Mouse (Mus musculus): ENCODE data around the gene Lzts3.

GRCm38 (mm10) chr2:130657541-130657940 is 14.9 kb upstream of the Lzts3 start:
- TF ChIP-seq CTCF (IDR thresholded peaks at IDR 0.05 in 2 of 3, conservative IDR thresholded peaks at IDR 0.05 in 1 of 3; ENCODE audit: control insufficient read depth in 1 of 3, insufficient read depth in 1 of 3, low read depth in 2 of 3, low read length in 3 of 3, poor library complexity in 1 of 3, severe bottlenecking in 1 of 3) (no peak), JUND (IDR thresholded peaks at IDR 0.05; ENCODE audit: low read depth, low read length) (no peak), POLR2AphosphoS2 (IDR thresholded peaks at IDR 0.05; ENCODE audit: low read length) (no peak), POLR2A (IDR thresholded peaks at IDR 0.05; ENCODE audit: control insufficient read depth in 1 of 2, insufficient read depth in 1 of 2, low read depth in 1 of 2, low read length in 2 of 2, poor library complexity in 1 of 2) (no peak)
